Mouse (Mus musculus) small intestine, adult 2 months (tissue): ENCODE results near the gene Riox2. TPM values are rescaled to one million over a fixed set of nuclear protein-coding genes. Genes with fewer than 3 reads are reported as not detected.

Experiments used
- H3K27ac ChIP-seq: fragments of 200-500 bp; 2 replicates; pipeline ENCODE4 v1.5.1; 2012; ENCODE audit warnings: low read depth, low read length, control low read depth, inconsistent platforms; ENCODE audit not compliant: insufficient read depth
- H3K27me3 ChIP-seq: fragments of 200-500 bp; 2 replicates; pipeline ENCODE4 v1.6.1; 2012; ENCODE audit warnings: mild to moderate bottlenecking, moderate library complexity, low read length, inconsistent platforms; ENCODE audit not compliant: control insufficient read depth, insufficient read depth
- H3K36me3 ChIP-seq: fragments of 200-500 bp; 2 replicates; pipeline ENCODE4 v1.6.1; 2012; ENCODE audit warnings: mild to moderate bottlenecking, low read length, control low read depth, inconsistent platforms; ENCODE audit not compliant: control insufficient read depth, insufficient read depth
- H3K4me1 ChIP-seq: fragments of 200-500 bp; 2 replicates; pipeline ENCODE4 v1.6.1; 2012; ENCODE audit warnings: low read length, inconsistent platforms, mixed read lengths; ENCODE audit not compliant: control insufficient read depth, insufficient read depth, insufficient read length
- H3K4me3 ChIP-seq: fragments of 200-500 bp; 2 replicates; pipeline ENCODE4 v1.5.1; 2012; ENCODE audit warnings: low read depth, mild to moderate bottlenecking, control low read depth, inconsistent platforms, low read length, moderate library complexity
- CTCF ChIP-seq: fragments of 200-500 bp; IDR thresholded peaks from 2 replicates; pipeline ENCODE4 v1.5.1; 2012; ENCODE audit warnings: low read depth, mild to moderate bottlenecking, control low read depth, inconsistent platforms, low read length, moderate library complexity, mixed read lengths; ENCODE audit not compliant: insufficient replicate concordance, insufficient read length; ENCODE audit errors: extremely low read depth
- POLR2A ChIP-seq: fragments of 200-500 bp; IDR thresholded peaks from 2 replicates; pipeline ENCODE4 v1.6.1; 2012; ENCODE audit warnings: low read depth, mild to moderate bottlenecking, control low read depth, inconsistent platforms, low read length, moderate library complexity
- WGBS: fragments of 180-500 bp; shearing (Covaris S2); methylation state at CpG from one replicate; pipeline ENCODE4 v1.1.7; 2018; 5-methylcytosine and 5-hydroxymethylcytosine counted together
- polyA plus RNA-seq: library from polyadenylated mRNA; depleted of rRNA; stranded (reverse); fragments of >200 nt; gene quantifications from 2 replicates; pipeline ENCODE4 v1.2.3, GENCODE M21; 2012; rRNA removed

Gene Riox2
- polyA plus RNA-seq, 1 experiment, result 1.5 TPM

- whole genome bisulfite sequencing, result 88% methylated on average over 3 of the region's 3 CpGs
- TF ChIP-seq POLR2A (no peak), CTCF (no peak)
- Histone ChIP-seq H3K36me3 (0 out of 2 replicates have a peak, but pooled peaks cover 1% of the 10 kb centered on the region), H3K4me1 (no peaks in the 10 kb centered on the region), H3K4me3 (no peak overlapping the region), H3K27ac (no peak overlapping the region), H3K27me3 (no peaks in the 10 kb centered on the region)
Measured at GRCm38 (mm10) chr16:59540944-59541343, 69.4 kb downstream of the Riox2 start.

- WGBS, result 91% methylated on average over 4 of the region's 4 CpGs
- no peak overlapping the region for H3K27ac ChIP-seq
Measured at GRCm38 (mm10) chr16:59541382-59541781, 69.8 kb downstream of the Riox2 start.

More at GRCm38 (mm10) chr16:59541382-59541781, 69.8 kb downstream of the Riox2 start:
- Histone ChIP-seq H3K27me3 (no peaks in the 10 kb centered on the region), H3K4me1 (no peaks in the 10 kb centered on the region), H3K36me3 (0 out of 2 replicates have a peak, but pooled peaks cover 1% of the 10 kb centered on the region), H3K4me3 (no peak overlapping the region)
- TF ChIP-seq POLR2A, result no peak
- no peak for TF ChIP-seq CTCF

Other genes with a start within 250 kb of the Riox2 start
- not detected in 2 replicates for gene Olfr201, start 199.1 kb upstream of the Riox2 start, polyA plus RNA-seq
- not detected in 2 replicates for gene Olfr202, start 185.0 kb upstream of the Riox2 start, polyA plus RNA-seq
- not detected in 2 replicates for gene Olfr203, start 172.9 kb upstream of the Riox2 start, polyA plus RNA-seq
- not detected in 2 replicates for gene Olfr204, start 153.5 kb upstream of the Riox2 start, polyA plus RNA-seq
- gene Olfr205, start 140.6 kb upstream of the Riox2 start, polyA plus RNA-seq, result not detected in 2 replicates
- not detected in 2 replicates for gene Olfr206, start 122.5 kb upstream of the Riox2 start, polyA plus RNA-seq
- gene Olfr209, start 107.8 kb upstream of the Riox2 start, polyA plus RNA-seq, result not detected in 2 replicates
- not detected in 2 replicates for gene Gabrr3, start 64.4 kb upstream of the Riox2 start, polyA plus RNA-seq
- gene Crybg3, start 129.2 kb downstream of the Riox2 start, polyA plus RNA-seq, result 1.8 and 2.9 TPM in 2 replicates
- 0.14 and 0.19 TPM in 2 replicates for gene Arl6, start 167.6 kb downstream of the Riox2 start, polyA plus RNA-seq